8 mouse cellular contexts compared by ENCODE assay signal in the genomic region with DNA sequence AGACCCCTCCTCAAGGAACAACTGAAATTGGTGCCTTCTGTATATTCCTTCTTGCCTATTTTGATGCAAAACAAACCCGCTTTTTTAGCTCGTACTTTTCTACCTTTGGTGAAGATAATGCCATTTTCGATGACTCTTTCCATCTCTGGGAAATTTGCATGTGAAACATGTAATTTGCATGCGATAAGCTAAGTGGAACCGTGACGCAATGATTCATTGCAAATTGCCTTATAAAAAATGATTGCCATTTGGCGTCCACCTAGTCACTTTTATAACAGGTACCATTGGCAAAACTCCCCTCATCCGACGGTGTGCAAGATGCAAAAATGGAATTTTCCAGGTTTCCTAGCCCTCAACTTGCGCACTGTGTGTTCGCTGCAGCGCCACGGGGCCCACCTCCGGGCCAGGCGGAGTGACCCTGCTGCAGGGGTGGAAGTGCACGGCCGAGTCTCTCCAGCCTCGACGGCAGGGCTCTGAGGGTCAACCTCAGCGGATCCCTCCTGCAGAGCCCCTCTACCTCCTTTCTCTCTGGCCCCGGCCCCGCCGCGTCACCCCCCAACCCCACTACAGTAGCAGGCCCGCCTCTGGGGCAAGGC. TPM values are rescaled to one million over a fixed set of nuclear protein-coding genes. Genes with fewer than 3 reads are reported as not detected.
DNase-seq lines count a peak whose midpoint lies in the region; ATAC-seq and TF ChIP-seq lines count a peak whose summit lies in the region.

No protein-coding gene starts in this region.

- DNase-seq in lung, embryonic 14.5 days, result no peak
- DNase-seq in lung, postnatal 4 days, result no peak
- no peak for DNase-seq in intestine, embryonic 14.5 days (ENCODE audit: low spot score)
- no peak for DNase-seq in cerebellum, adult 9-11 months
- DNase-seq in adrenal gland, postnatal 4 days (ENCODE audit: low spot score in 2 of 2), result no peak
- DNase-seq in right cerebral cortex, postnatal 14 days, result no peak

- H3K27me3 ChIP-seq in lung, embryonic 14.5 days (ENCODE audit: insufficient read depth, low read length), result peaks cover 12% of the 10 kb centered on the region; the same call in 1 of the 2 replicates
- 0 out of 2 replicates have a peak, but pooled peaks cover 33% of the 10 kb centered on the region for H3K27me3 ChIP-seq in intestine, embryonic 14.5 days (replicated peaks; ENCODE audit: control insufficient read depth, insufficient read depth, low read length)
- peaks cover 35% of the 10 kb centered on the region for H3K27me3 ChIP-seq in midbrain, embryonic 16.5 days (ENCODE audit: control insufficient read depth, insufficient read depth, low read depth, low read length)

- no peaks in the 10 kb centered on the region for H3K36me3 ChIP-seq in lung, embryonic 14.5 days (ENCODE audit: insufficient read depth)
- no peaks in the 10 kb centered on the region for H3K36me3 ChIP-seq in intestine, embryonic 14.5 days (ENCODE audit: control insufficient read depth, insufficient read depth, low read length)
- H3K36me3 ChIP-seq in midbrain, embryonic 16.5 days (ENCODE audit: control insufficient read depth, insufficient read depth, low read length), result no peaks in the 10 kb centered on the region

- no peaks in the 10 kb centered on the region for H3K9me3 ChIP-seq in lung, embryonic 14.5 days (ENCODE audit: low read depth, low read length)
- H3K9me3 ChIP-seq in intestine, embryonic 14.5 days (ENCODE audit: control insufficient read depth, low read length), result no peaks in the 10 kb centered on the region
- H3K9me3 ChIP-seq in midbrain, embryonic 16.5 days (replicated peaks; ENCODE audit: control insufficient read depth, low read length, poor library complexity, severe bottlenecking), result no peaks in the 10 kb centered on the region

- no peak for TF ChIP-seq CTCF in lung, embryonic 14.5 days (IDR thresholded peaks at IDR 0.05; ENCODE audit: low read depth)
- TF ChIP-seq CTCF in cortical plate, adult 2 months (IDR thresholded peaks at IDR 0.05; ENCODE audit: extremely low read depth, insufficient read depth, low read length), result no peak

- 11% methylated on average over 25 of the region's 25 CpGs for WGBS in lung, embryonic 14.5 days
- 8% methylated on average over 25 of the region's 25 CpGs for WGBS in intestine, embryonic 14.5 days
- 10% methylated on average over 21 of the region's 25 CpGs for WGBS in midbrain, embryonic 16.5 days

- no peaks in the 10 kb centered on the region for H3K4me1 ChIP-seq in lung, embryonic 14.5 days (ENCODE audit: insufficient read depth)
- H3K4me1 ChIP-seq in cortical plate, adult 2 months (ENCODE audit: control insufficient read depth, insufficient read depth, low read length), result no peaks in the 10 kb centered on the region; the same call in 1 of the 2 replicates
- H3K4me1 ChIP-seq in intestine, embryonic 14.5 days (replicated peaks; ENCODE audit: control insufficient read depth, insufficient read depth, low read length), result no peaks in the 10 kb centered on the region
- no peaks in the 10 kb centered on the region for H3K4me1 ChIP-seq in midbrain, embryonic 16.5 days (ENCODE audit: control insufficient read depth, insufficient read depth, low read length)

- H3K27ac ChIP-seq in lung, embryonic 14.5 days (ENCODE audit: low read depth), result peak overlapping the region; percentile 87
- H3K27ac ChIP-seq in cortical plate, adult 2 months (ENCODE audit: insufficient read depth, low read length), result no peak overlapping the region; the same call in 1 of the 2 replicates
- peak overlapping the region; percentile 84 for H3K27ac ChIP-seq in intestine, embryonic 14.5 days (ENCODE audit: low read depth)
- H3K27ac ChIP-seq in midbrain, embryonic 16.5 days (ENCODE audit: low read length), result peak overlapping the region; percentile 89

- ATAC-seq in lung, embryonic 14.5 days (ENCODE audit: insufficient read depth), result no peak
- ATAC-seq in intestine, embryonic 14.5 days (replicated peaks; ENCODE audit: low FRiP score, low TSS enrichment, low read depth), result no peak
- ATAC-seq in midbrain, embryonic 16.5 days, result no peak

- H3K4me3 ChIP-seq in lung, embryonic 14.5 days (ENCODE audit: low read depth, low read length), result peak overlapping the region; percentile 59
- H3K4me3 ChIP-seq in cortical plate, adult 2 months (ENCODE audit: insufficient read depth, low read length), result peak overlapping the region; percentile 93
- H3K4me3 ChIP-seq in intestine, embryonic 14.5 days (ENCODE audit: low read depth, low read length), result peak overlapping the region; percentile 50
- peak overlapping the region; percentile 64 for H3K4me3 ChIP-seq in midbrain, embryonic 16.5 days (ENCODE audit: low read depth, low read length)

- H3K4me2 ChIP-seq in lung, embryonic 14.5 days, result peak overlapping the region; percentile 61
- peak overlapping the region; percentile 51 for H3K4me2 ChIP-seq in intestine, embryonic 14.5 days (ENCODE audit: low read length)
- H3K4me2 ChIP-seq in midbrain, embryonic 16.5 days (ENCODE audit: low read length), result peak overlapping the region; percentile 48

- peak overlapping the region; percentile 67 for H3K9ac ChIP-seq in lung, embryonic 14.5 days
- H3K9ac ChIP-seq in intestine, embryonic 14.5 days (ENCODE audit: low read length), result peak overlapping the region; percentile 67
- H3K9ac ChIP-seq in midbrain, embryonic 16.5 days (ENCODE audit: low read depth, low read length), result peak overlapping the region; percentile 73

- no peak for TF ChIP-seq POLR2A in cortical plate, adult 2 months (IDR thresholded peaks at IDR 0.05; ENCODE audit: extremely low read depth, insufficient read depth, low read length)

RNA-seq across cellular contexts. Expression of gene Klhl15, which starts 0.4 kb away (rescaled TPM):
- polyA plus RNA-seq in lung, embryonic 14.5 days (2014; fragmentation: Nextera tagmentation; extraction: Ambion mirVana), result 9.1 and 10.4 TPM in 2 replicates
- 7.2 TPM in 2 replicates for polyA plus RNA-seq in cortical plate, adult 2 months (2012; rRNA removed)
- 10.4 and 11.6 TPM in 2 replicates for polyA plus RNA-seq in intestine, embryonic 14.5 days (2014; fragmentation: Nextera tagmentation; extraction: Ambion mirVana)
- 9.3 and 9.7 TPM in 2 replicates for polyA plus RNA-seq in midbrain, embryonic 16.5 days (2015; fragmentation: Nextera tagmentation; extraction: Ambion mirVana)
- total RNA-seq in adrenal gland, postnatal 4 days (2021), result 10 to 100 TPM; 24.6 to 25.7 TPM

RNA-seq across cellular contexts. Expression of gene Eif2s3x, which starts 21.4 kb away (rescaled TPM):
- 73.0 and 116 TPM in 2 replicates for polyA plus RNA-seq in lung, embryonic 14.5 days (2014; fragmentation: Nextera tagmentation; extraction: Ambion mirVana)
- polyA plus RNA-seq in cortical plate, adult 2 months (2012; rRNA removed), result 88.2 and 92.5 TPM in 2 replicates
- 75.5 and 123 TPM in 2 replicates for polyA plus RNA-seq in intestine, embryonic 14.5 days (2014; fragmentation: Nextera tagmentation; extraction: Ambion mirVana)
- 88.3 and 93.3 TPM in 2 replicates for polyA plus RNA-seq in midbrain, embryonic 16.5 days (2015; fragmentation: Nextera tagmentation; extraction: Ambion mirVana)
- total RNA-seq in adrenal gland, postnatal 4 days (2021), result 100 to 1,000 TPM; 124 to 178 TPM
